Mouse (Mus musculus) MN1 (cell line): ENCODE results near the gene Ccnl1.

Experiments
- DNase-seq: peaks from one replicate; pipeline ENCODE4 v3.0.0-alpha.2; 2016; ENCODE audit warnings: low spot score

The Ccnl1 gene

DNA sequence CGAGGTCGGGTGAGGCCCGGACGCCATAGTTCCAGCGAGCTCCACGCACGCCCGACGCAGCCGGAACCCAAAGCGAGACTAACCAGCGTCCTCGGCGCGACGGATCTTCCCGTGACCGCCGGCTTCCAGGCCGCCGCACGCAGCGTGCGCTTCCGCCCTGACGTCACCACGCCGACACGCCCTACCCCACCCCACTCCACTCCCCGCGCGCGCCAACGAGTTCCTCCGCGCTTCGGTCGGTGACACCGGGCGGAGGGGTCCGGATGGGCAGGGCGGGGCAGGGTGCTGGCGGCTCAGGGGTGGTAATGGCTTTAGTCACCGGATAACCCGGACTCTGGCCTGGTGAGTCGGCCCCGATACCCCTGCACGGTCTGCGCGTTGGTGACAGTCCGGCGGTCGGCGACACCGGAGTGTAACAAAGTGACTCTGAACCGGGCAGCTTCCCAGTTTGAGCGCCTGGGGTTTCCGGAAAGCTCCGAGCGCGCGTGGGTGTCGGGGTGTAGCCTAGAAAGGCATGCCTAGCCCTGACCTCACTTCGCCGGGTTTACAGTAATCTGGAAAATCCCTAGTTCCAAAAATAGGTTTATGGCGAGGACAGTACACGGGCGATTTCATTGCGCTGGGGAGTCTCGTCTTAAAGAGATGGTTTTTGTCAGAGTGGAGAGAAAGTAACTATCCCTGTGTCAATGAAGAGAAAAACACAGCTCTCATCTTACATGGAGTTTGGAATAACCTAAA lies at the start of gene Ccnl1:
Gene Ccnl1 (minus strand): TSS at position 148 of the 738 bp plus-strand sequence.
- DNase-seq, result peak; percentile 98

DNA sequence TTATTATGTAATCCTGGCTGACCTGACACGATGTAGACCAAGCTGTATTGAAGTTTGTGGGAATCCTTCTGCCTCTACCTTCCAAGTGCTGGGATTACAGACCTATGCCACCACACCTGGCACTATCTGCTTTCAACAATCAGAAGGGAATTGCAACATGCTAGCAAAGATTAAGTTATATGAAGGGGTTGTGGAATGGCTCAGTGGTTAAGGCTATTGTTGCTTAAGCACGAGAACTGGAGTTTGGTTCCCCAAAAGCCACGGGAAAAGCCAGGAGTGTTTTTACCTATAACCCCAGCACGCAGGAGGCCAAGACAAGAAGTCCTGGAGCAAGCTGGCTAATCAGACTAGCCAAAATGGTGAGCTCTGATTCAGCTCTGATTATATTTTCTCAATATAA lies 46.9 kb upstream of the Ccnl1 start:
- DNase-seq, result no peak

DNA sequence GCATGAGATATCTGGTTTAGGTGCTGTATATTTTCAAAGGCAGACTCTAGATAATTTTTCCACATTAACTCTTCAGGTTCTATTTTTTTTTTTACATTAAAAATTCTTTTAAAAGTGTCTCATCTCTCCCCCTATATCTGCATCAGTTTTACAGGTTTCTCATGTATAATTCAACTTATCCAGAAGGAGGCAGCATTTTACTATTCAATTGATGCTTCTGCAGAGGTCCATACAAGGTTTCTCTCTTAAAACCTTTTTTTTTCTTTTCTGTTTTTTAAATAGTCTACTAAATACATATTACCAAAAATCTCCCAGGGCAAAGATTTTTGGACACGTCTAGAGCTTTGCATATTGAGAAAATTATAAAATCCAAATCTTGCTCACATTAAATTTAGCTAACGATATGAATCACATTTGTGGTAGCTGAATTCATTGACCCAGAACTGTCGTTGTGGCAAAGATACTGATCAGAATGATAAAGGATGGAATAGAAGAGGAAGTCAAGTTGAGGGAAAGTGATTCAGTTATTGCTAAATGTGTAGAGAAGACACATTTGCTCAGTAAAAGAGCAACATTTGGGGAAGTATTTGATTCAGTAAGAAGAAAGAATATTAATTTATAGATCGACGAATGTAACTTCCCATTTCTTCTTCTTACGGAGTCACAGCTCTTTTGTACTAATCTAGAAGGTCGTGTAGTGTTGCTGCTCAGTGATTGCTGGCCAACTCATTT lies 46.3 kb upstream of the Ccnl1 start:
- DNase-seq, result peak; percentile 24

DNA sequence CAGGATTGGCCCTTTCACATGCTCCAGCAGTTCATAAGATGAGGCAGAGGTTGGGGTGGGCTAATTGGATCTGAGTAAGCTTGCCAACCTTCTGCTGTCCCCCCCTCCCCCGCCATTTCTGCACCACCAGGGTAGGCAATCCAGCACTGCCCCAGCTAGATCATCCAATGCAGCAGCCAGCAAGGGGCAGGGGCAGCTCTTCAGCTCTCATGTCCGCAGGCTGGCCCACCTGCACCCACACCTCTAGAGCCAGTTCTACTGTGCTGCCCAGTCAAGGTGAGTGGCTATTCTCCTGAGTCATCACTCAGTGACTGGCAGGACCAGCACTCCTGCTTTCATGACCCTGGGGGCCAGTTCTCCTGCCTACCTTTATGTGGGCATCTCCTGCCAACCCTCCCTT lies 42.4 kb upstream of the Ccnl1 start:
- DNase-seq, result no peak

DNA sequence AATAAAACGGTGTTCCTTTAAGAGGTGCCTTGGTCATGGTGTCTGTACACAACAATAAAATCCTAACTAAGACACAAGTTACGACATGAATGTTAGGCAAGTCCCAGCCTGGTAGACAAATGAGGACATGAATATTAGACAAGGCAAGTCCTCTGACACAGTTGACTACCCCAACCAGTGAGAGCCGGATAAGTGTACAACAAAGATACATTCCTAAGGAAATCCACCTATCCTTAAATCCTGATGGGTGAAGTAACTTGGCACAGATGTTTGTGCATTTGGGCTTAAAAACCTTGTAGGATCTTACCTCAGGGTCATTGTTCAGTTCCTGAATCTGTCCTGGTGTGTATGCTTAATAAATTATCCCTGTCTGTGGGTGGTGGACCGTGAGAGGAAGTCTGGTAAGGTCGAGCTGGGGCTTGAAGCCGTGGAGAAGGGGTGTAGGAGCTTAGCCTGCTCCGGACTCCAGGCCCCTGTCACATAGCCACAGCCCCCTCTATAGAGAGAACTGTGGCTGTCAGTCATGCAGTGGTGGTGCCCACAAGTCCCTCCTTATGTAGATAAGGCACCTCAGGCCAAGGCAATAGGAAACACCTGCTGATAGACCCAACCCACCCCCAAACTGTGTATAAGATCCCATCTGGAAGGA lies 39.4 kb upstream of the Ccnl1 start:
- no peak for DNase-seq

DNA sequence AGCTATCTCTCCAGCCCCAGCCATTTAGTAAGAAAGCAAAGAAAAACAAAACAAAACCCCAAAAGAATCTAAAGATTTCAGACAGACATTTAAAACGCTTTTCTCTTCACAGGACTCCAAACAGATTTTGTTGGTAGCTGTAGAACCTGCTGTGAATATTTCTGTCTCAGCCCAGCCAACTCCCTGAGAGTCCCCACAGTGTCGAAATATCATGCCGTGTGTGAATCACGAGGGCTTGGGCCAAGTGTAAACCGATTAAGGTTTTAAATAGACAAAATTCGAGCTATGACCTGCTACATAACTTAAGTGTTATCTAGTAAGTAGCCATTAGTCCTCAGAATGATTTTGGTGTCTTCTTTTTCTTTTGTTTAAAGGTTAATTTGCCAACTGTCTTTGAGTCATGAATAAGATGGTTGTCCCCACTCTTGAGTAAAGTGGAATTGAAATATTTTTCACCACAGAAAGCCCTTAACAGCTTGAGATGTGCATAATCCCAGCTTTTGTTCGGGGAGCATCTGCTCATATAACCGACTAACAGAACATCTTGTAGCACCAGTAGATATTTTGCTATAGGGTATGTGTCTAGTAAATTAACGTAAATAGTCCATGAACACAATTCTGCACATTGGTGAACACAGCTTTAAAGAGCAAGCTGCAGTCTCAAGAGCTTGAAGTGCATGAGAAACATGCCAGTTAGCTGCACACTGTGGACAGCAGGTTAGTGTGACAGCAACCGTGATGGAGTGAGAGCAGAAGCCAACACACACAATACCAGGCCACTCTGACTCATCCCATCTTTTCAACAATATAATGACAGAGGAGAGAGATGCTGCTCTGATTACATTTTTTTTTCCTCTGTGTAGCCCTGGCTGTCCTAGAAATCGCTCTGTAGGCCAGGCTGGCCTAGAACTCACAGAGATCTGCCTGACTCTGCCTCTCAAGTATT lies 34.6 kb upstream of the Ccnl1 start:
- DNase-seq, result peak; percentile 46

DNA sequence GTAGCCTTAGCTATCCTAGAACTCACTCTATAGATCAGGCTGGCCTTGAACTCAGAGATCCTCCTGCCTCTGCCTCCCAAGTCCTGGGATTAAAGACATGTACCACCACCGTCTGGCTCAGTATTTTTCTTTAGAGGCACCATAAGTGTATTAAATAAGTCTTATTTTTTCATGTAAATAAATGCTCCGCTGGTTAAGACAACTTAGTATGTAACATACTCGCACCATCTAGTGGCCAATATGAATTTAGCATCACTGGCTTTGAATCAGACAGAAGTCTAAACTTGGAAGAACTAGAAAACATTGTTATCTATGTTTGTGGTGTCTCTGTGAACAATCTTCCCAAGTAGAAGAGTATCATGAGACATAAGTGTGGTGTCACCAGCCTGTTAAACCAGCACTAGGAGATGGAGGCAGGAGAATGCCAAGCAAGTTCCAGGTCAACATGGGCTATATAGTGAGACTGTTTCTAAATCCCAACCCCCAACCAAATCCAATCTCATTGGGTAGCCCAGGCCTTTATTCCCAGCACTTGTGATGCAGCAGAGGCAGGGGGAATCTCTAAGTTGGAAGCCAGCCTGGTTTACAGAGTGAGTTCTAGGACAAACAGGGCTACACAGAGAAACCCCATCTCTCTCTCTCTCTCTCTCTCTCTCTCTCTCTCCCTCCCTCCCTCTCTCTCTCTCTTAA lies 33.1 kb upstream of the Ccnl1 start:
- DNase-seq, result peak; percentile 77

DNA sequence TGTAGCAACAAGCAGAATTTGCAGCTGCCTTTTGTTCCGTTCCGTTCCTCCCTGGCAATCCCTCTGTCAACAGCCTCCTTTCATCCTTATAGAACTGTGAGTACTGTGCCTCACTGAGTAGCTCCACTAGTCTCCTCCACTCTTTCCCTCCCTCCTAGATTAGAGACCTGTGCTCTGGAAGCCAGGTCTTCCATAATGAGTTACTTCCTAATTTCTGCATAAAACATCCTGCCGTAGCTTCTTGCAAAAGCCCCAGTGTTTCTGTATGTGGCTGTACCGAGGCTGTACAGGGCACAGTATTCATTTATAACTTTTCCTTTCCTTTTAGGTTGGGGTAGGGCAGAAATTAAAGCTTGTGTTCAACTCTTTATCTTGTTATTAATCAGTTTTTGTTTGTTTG lies 32.5 kb upstream of the Ccnl1 start:
- no peak for DNase-seq

DNA sequence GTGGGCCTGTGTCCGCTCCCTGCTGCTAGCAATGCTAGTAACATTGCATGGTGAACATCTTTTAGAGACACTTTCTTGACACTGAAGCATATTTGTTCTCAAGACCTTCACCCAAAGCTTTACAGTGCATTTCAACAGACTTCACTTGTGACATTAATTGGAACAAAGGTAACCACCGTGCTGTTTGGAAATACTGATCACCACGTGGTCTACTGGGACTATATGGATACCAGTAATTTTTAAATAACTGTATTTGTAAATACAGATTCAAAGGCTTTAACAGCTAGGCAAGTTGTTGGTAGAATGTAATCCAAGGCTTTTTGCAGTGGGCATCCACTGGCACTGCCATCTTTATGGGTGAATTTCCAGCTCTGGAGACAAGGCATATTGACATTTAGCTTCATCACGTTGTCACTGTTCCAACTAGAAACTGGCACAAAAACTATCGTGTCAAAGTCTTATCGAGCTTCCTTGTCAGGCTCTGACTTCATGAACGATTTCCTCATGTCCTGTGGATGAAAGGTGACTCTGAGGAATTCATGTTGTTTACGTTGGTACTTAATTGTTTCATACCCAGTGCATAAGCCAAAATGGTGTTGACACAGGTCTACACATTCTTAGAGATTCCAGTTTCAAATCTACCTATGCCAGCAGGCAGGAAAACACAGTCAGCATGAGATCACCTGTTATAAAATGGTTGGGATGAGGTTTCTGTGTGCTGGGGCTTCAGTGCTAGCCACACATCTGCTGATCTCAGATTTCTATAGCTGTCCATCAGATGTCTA lies 30.9 kb upstream of the Ccnl1 start:
- no peak for DNase-seq

DNA sequence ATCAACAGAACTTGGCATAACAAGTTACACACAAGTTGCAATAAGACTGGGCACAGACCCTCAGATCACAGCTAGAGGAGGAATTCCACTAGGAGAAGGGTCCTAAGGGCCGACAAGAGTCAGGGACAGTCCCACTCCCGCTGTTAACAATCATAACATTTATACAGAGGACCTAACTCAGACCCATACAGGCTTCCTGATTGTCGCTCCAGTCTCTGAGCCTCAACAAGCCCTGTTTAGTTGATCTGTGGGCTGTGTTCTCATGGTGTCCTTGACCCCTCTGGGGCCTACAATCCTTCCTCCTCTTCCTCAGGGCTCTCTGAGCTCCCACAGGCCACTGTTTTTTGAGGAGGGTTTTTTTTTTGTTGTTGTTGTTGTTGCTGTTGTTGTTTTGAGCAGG lies 18.2 kb upstream of the Ccnl1 start:
- DNase-seq, result no peak

DNA sequence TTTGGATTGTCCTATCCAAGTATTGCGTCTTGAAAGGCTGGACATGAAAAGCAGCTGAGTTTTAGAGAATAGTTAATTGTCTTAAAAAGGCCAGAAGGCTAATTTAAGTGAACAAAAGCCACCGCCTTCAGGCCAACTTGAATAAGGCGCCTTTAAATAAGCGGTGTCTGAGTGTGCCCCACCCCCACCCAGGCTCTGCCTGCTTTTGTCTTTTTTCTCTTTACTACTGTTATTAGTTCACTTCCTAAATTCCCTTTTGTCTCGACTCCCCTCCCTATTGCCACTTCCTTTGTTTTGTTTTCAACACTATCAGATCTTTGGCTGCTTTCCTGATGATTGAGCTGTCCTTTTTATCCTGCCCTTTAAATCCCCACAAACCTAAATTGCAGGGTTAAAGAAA lies 17.3 kb upstream of the Ccnl1 start:
- peak; percentile 68 for DNase-seq

DNA sequence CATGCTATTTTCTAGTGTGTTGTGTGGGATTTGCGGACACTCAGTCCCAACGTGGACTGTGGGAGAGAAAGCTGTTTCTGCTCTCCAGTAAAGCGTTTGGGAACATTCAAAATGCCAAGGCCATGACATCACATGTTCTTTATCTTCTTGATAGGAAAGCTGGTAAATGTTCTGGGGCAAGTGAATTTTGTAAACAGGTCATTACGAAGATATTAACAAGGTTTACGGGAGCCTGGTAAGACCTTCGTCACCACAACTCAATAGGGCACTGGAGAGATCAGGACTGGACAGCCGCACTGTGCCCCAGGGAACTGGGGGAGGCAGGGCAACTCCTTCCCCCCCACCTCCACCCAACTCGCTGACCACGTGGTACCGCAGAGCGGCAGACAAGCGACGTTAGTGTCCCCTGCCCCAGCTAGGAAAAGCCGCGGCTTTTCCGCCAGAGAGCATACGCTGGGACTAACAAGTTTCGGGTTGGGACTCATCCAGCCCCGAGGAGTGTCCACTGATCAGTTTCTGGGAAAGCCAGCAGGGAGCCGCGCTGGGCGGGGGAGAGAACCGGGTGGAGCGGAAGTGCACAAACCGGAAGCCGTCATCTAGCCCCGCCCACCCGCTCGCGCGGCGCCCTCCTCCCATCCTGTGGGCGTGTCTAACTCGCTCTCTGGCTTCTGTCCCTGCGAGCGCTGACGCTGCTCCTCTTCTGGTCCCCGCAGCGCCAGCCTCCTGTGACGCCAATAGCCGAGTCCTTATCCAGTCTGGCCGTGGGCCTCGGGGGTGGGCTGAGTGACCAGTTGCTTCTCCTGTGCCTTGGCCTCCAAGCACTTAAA lies 16.4 kb upstream of the Ccnl1 start:
- DNase-seq, result peak; percentile 99

DNA sequence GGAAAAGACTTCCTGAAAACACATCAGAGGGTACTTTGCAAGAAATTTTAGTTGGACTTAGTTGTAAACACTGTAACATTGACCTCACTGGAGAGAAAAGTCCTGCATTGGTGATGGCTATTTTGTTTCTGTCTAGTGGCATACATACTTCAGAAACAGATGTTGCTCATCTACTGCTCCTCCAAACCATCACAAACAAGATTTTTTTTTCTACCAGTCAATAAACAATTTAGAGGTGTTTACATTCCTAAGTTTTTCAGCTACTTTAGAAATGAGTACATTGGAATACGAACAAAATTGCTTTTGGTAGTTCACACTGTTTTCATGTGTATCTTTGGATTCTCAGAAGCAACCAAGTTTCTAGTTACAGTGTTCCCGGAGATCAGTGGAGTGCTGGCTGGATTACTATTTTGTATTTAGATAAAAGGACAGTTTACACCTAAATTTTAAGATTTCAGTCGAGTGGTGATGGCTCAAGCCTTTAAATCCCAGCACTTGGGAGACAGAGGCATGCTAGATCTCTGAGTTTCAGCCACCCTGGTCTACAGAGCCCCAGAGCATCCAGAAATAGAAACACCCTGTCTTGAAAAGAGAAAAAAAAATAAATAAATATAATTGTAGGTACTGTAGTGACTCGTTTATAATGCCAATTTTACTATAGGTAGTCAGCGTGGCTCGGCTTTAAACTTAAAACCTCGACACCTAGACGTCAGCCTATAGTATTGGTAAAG lies 15.6 kb upstream of the Ccnl1 start:
- DNase-seq, result no peak

DNA sequence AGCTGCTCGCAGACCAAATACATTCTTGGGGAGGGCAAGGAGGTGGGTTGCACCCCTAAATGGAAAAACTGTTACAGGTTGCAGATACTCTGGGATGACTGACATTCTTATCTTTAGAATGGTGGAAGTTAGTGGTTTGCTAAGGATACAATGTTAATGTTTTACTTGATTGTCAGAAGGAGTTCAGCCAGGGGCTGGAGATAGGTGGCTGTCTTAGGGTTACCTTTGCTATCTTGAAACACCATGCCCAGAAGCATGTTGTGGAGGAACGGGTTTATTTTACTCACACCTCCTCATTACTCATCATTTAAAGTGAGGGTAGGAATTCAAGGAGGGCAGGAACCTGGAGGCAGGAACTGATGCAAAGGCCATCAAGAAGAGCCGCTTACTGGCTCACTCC lies 11.1 kb upstream of the Ccnl1 start:
- no peak for DNase-seq

DNA sequence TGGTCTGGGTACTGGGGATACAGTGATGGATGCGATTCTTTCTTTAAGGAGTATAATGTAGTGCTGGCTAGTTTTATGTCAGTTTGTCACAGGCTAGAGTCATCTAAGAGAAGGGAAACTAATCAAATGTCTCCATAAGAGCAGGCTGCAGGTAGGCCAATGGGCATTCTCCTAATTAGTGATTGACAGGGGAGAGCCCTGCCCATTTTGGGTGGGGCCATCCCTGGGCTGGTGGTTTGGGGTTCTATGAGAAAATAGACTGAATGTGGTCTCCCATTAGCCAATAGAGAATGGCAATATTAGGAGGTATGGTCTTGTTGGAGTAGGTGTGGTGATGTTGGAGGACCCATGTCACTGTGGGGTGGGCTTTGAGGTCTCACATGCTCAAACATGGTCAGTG lies 8.3 kb upstream of the Ccnl1 start:
- DNase-seq, result no peak

DNA sequence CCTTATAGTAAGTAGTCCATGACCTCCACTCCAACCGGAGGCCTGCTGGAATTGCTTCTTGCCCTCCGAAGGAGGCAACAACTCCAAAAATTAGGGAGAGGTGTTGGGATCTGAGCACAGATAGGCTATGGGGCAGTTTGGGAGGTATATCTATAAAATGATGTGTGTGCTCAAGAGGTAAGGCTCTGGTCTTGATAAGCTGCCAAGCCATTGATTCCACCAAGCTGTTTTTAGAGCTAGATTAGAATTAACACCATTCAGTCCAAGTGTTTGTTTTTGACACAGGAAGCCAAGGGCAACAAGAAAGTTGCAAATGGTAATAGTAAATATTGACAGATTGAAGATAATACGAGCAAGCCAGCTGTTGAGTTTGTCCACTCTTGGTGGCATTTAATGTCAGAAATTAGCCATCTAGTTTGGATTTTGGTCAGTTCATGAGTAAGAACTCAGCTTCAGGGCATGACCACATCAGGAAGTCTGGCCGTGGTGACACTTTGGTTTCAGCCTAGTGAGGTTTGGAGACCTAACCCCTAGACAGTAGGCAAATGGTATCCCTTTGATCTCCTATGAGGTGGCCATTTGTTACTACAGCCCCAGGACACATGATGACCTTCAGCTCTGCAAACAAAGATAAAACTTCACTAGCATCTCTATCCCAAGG lies 4.4 kb upstream of the Ccnl1 start:
- DNase-seq, result no peak

DNA sequence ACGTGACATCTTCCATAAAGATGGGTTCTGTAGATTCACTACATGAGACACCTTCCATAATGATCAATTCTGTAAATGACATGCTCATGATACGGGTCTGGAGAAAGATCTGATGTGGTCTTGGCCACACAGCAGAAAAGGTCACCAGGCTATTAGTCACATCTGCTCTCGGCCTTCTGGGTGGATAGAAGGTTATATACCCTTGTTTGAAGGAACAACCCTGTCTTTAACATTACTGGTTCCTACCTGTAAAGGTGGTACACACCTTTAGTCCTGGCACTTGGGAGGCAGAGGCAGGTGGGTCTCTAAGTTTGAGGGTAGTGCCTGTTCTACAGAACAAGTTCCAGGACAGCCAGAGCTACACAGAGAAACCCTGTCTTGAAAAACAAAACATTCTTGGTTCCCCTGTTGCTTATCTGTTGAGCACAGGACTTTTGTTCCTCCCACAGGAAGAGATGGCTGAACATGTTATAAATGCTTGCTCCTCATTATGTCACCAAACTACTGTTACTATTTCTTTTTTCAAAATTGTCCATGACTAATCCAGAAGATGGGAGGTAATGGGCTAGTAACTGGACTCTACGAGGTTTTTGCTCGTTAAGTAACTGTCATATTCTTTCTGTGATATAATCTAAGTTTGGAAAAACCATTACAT lies 2.4 kb upstream of the Ccnl1 start:
- DNase-seq, result no peak

DNA sequence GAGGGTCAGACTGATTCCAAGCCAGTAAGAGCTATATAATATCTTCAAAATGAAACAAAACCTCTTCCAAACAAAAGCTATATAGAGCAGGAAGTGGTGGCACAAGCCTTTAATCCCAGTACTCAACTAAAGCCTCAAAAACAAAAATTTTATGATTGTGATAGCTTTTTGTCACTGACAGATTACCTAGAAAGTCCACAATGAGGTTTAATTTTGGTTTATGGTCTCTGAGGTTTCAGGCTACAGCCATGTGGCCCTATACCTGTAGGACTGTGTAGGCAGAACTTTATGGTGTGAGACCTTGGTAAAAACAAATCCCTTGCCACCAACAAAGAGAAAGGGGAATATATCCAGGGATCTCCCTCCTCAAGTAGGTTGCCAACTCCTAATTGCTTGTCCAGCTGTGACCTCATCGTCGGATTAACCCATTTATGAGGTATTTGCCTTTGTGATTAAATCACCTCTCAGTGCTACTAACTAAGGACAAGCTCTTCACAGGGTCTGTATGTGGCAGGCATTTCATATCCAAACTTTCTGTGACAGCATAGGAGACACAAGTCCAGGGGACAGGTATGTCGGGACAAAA lies 1.5 kb upstream of the Ccnl1 start:
- DNase-seq, result no peak
